Mouse (Mus musculus) lung, adult 2 months (tissue): Measurements from ENCODE around the gene Glce.

Experiments used
- CTCF ChIP-seq: fragments of 200-500 bp; IDR thresholded peaks from 2 replicates; pipeline ENCODE4 v1.5.1; 2011; ENCODE audit warnings: mild to moderate bottlenecking, low read length, control low read depth; ENCODE audit not compliant: insufficient read depth
- POLR2A ChIP-seq: fragments of 200-500 bp; IDR thresholded peaks from 2 replicates; pipeline ENCODE4 v1.6.1; 2011; ENCODE audit warnings: low read depth, mild to moderate bottlenecking, control low read depth, low read length, borderline replicate concordance; ENCODE audit errors: extremely low read depth

DNA sequence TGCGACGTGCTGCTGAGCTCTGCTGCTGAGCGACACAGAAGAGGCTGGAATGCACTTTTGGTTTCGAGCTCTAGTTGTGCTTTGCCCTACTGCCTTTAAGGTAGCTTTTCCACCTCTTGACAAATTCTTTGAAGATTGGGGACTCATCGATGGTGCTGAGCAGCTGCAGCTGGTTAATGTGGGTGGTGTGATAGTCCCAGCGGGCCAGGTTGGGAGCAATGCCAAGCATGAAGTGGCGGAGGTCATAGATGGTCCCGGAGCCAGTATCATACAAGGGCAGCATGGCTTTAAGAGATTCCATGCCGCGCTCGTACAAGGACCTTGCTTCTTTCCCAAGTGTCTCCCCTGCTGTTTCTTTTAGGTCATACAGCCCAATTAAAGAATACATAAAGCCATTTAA is 62.5 kb downstream of the Glce start:
- TF ChIP-seq POLR2A, result no peak
- TF ChIP-seq CTCF, result no peak
